Mouse (Mus musculus) embryonic facial prominence, embryonic 14.5 days (tissue): Measurements from ENCODE around the gene Gm12248. TPM values are rescaled to one million over a fixed set of nuclear protein-coding genes. Genes with fewer than 3 reads are reported as not detected.

Experiments
- ATAC-seq: fragments of 200-750 bp; cut with Nextera tagmentation; 2 replicates; pipeline ENCODE4 v1.8.0; 2017; ENCODE audit warnings: low read depth, moderate number of reproducible peaks, moderate TSS enrichment
- DNase-seq: peaks from one replicate; pipeline ENCODE4 v3.0.0-alpha.2; 2015; ENCODE audit warnings: low spot score
- H3K27ac ChIP-seq: fragments of 300-500 bp; sonication (generic); replicated peaks from 2 replicates; pipeline ENCODE4 v1.5.1; 2014; ENCODE audit warnings: low read depth, mild to moderate bottlenecking, low read length, moderate library complexity
- H3K27me3 ChIP-seq: fragments of 300-500 bp; sonication (generic); replicated peaks from 2 replicates; pipeline ENCODE4 v1.6.1; 2014; ENCODE audit warnings: low read length; ENCODE audit not compliant: control insufficient read depth, insufficient read depth
- H3K36me3 ChIP-seq: fragments of 300-500 bp; sonication (generic); 2 replicates; pipeline ENCODE4 v1.6.1; 2014; ENCODE audit warnings: low read length, mixed read lengths; ENCODE audit not compliant: control insufficient read depth, insufficient read depth
- H3K4me1 ChIP-seq: fragments of 300-500 bp; sonication (generic); 2 replicates; pipeline ENCODE4 v1.6.1; 2014; ENCODE audit warnings: antibody characterized with exemption, low read length; ENCODE audit not compliant: control insufficient read depth, insufficient read depth
- H3K4me2 ChIP-seq: fragments of 300-500 bp; sonication (generic); 2 replicates; pipeline ENCODE4 v1.6.1; 2014; ENCODE audit warnings: low read depth, mild to moderate bottlenecking, low read length, moderate library complexity, mixed read lengths
- H3K4me3 ChIP-seq: fragments of 300-500 bp; sonication (generic); 2 replicates; pipeline ENCODE4 v1.5.1; 2014; ENCODE audit warnings: low read depth, mild to moderate bottlenecking, low read length
- H3K9ac ChIP-seq: fragments of 300-500 bp; sonication (generic); 2 replicates; pipeline ENCODE4 v1.6.1; 2014; ENCODE audit warnings: low read depth, mild to moderate bottlenecking, low read length, moderate library complexity, mixed read lengths
- H3K9me3 ChIP-seq: fragments of 300-500 bp; sonication (generic); 2 replicates; pipeline ENCODE4 v1.6.1; 2016; ENCODE audit warnings: low read length; ENCODE audit not compliant: control insufficient read depth
- WGBS: fragments of 180-500 bp; shearing (Covaris S2); extraction: QIAGEN DNeasy Blood & Tissue Kit; methylation state at CpG from one replicate; pipeline ENCODE4 v1.1.7; 2014; 5-methylcytosine and 5-hydroxymethylcytosine counted together
- polyA plus RNA-seq: library from polyadenylated mRNA; unstranded; fragments of >200 nt; fragmentation: Nextera tagmentation; extraction: Ambion mirVana; gene quantifications from 2 replicates; pipeline ENCODE4 v1.2.1, GENCODE M21; 2014

Gene Gm12248
- not detected in 2 replicates for polyA plus RNA-seq

DNA sequence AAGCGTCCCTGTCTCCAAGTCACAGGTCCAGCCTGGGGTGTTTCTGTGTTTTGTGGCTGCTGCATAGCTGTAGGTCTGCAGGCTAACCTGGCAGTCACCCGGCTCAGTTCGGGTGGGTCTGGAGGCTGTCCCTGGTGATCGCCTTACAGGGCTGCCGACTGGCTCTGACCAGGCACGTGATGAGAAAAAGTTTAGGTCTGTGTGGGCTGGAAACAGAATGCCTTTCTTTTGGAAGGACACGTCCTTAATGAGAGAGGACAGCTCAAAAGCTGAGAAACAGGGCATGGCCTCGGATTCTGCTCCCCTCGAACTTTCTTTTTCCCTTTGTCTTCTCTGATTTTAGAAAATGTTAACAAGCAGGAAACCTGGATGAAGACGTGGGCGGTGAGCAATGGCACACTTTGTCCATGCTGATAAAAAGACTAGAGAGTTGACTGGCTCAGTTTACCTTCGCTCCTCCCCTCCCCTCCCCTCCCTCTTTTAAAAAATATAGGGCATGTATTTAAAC, at the start of gene Gm12248:
Gene Gm12248 (minus strand): TSS at position 114 of the 508 bp plus-strand sequence.
- Histone ChIP-seq H3K27ac (no peak within 1 kb of the TSS), H3K36me3 (no peaks in the 10 kb centered on the region), H3K9ac (peak within 1 kb of the TSS; percentile 42; the same call in 1 of the 2 replicates), H3K4me2 (peak within 1 kb of the TSS; percentile 44), H3K9me3 (no peaks in the 10 kb centered on the region), H3K27me3 (no peaks in the 10 kb centered on the region), H3K4me3 (no peak within 1 kb of the TSS), H3K4me1 (no peaks in the 10 kb centered on the region)
- peak; percentile 78 for ATAC-seq
- peak; percentile 63 for DNase-seq
- WGBS, result 13% methylated on average over 12 of the region's 12 CpGs

DNA sequence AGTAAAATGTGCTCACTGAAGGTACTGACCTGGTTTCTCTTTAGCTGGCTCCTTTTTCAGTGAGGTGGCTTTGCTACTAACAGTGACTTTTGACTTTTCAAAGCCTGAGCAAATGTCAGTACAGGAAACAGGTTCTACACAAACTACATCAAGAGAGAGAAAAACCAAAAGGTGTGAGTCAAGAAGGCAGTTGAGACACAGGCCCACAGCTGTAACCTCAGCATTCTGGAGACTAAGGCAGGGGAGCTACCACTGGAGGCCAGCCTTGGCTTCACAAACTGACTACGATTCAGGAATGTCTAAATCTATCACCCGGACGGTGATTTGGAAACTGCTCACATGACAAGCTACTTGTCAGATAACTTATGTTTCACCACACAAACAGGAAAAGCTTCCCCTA, 46.5 kb upstream of the Gm12248 start:
- Histone ChIP-seq H3K4me2 (no peak overlapping the region), H3K4me1 (no peaks in the 10 kb centered on the region), H3K9me3 (no peaks in the 10 kb centered on the region), H3K27ac (no peak overlapping the region), H3K9ac (no peak overlapping the region), H3K4me3 (no peak overlapping the region), H3K36me3 (peaks cover 93% of the 10 kb centered on the region), H3K27me3 (no peaks in the 10 kb centered on the region)
- no peak for ATAC-seq
- DNase-seq, result no peak
- 95% methylated on average over 3 of the region's 3 CpGs for WGBS

DNA sequence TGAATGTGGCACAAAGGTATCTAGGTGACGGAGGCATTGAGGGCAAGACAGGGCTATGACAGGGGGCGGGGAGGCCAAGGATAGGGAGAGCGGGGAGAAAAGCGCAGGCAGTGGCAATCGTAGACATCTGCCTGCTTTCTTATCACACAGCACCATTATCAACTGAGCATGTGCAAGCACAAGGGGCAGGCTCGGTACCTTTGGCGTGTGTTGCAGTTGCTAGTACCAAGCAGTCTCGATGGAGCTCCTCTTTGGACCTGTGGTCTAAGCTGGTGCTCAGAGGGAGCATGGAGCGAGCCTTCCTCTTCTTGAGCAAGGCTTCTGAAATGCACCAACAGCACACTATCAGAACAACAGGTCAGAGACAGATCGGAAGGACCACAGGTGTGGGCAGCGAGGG, 45.9 kb upstream of the Gm12248 start:
- Histone ChIP-seq H3K36me3 (peaks cover 93% of the 10 kb centered on the region), H3K4me2 (no peak overlapping the region), H3K27me3 (no peaks in the 10 kb centered on the region), H3K4me1 (no peaks in the 10 kb centered on the region), H3K9ac (no peak overlapping the region), H3K27ac (no peak overlapping the region), H3K4me3 (no peak overlapping the region), H3K9me3 (no peaks in the 10 kb centered on the region)
- DNase-seq (no peak), ATAC-seq (no peak)
- WGBS, result 91% methylated on average over 11 of the region's 11 CpGs

DNA sequence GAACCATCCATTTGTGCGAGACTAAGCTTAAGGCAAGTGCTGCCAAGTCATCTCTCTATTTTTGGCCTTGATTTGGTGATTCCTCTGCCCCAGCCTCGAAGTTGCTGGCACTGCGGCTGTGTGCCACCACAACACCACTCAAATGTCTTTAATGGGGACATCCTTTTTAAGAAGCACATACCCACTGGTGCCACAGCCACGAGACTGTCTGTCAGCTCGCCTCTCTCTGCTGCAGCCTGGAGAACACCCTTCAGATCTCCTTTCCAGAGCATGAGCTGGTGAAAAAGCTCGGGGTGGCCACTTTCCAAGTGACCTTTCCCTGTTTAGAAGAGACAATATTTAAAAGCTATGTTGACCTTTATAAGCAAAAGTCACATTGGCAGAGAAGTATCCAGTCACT, 43.7 kb upstream of the Gm12248 start:
- Histone ChIP-seq H3K9ac (no peak overlapping the region), H3K4me3 (no peak overlapping the region), H3K27ac (no peak overlapping the region), H3K4me1 (no peaks in the 10 kb centered on the region), H3K4me2 (no peak overlapping the region), H3K36me3 (peaks cover 94% of the 10 kb centered on the region), H3K27me3 (no peaks in the 10 kb centered on the region), H3K9me3 (no peaks in the 10 kb centered on the region)
- DNase-seq (no peak), ATAC-seq (no peak)
- 91% methylated on average over 6 of the region's 6 CpGs for WGBS

DNA sequence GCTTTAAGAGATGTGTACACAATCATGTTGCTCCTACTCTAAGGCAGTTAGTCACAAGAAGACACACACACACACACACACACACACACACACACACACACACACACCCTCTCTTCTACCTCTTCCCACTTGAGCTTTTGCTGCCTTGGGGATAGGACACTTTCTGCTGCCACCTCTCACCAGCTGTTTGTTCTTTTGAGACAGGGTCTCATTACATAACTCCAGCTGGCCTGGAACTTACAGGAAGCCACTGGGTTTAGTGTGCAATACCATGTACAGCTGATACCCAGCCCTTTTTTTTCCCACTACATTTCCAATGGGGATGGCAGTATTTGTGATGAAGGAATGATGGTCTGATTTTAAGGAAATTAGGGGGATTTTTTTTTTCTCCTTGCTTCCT, 42.4 kb upstream of the Gm12248 start:
- ATAC-seq, result no peak
- Histone ChIP-seq H3K27ac (no peak overlapping the region), H3K9ac (no peak overlapping the region), H3K9me3 (no peaks in the 10 kb centered on the region), H3K27me3 (no peaks in the 10 kb centered on the region), H3K36me3 (peaks cover 95% of the 10 kb centered on the region), H3K4me2 (no peak overlapping the region), H3K4me3 (no peak overlapping the region), H3K4me1 (no peaks in the 10 kb centered on the region)
- no peak for DNase-seq

DNA sequence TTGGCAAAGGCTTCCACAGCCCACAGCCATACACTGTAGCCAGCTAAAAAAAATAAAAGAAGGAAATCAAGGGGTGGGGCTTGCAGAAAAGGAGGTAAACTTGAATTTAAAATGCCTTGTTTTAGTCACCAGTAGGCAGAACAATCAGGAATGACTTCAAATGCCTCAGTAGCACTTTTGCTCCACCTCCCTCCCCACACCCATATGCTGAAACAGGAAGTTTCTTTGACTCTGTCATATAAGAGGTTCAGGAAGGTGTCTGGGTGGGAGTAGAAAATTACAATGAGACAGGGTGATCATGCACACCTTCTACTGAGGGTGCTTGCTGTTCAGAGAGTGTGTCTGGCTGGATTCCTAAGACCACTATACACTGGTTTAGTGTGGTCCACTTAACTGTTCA, 41.9 kb upstream of the Gm12248 start:
- ATAC-seq, result no peak
- Histone ChIP-seq H3K4me2 (no peak overlapping the region), H3K9me3 (no peaks in the 10 kb centered on the region), H3K27ac (no peak overlapping the region), H3K4me3 (no peak overlapping the region), H3K4me1 (no peaks in the 10 kb centered on the region), H3K36me3 (peaks cover 95% of the 10 kb centered on the region), H3K27me3 (no peaks in the 10 kb centered on the region), H3K9ac (no peak overlapping the region)
- no peak for DNase-seq

DNA sequence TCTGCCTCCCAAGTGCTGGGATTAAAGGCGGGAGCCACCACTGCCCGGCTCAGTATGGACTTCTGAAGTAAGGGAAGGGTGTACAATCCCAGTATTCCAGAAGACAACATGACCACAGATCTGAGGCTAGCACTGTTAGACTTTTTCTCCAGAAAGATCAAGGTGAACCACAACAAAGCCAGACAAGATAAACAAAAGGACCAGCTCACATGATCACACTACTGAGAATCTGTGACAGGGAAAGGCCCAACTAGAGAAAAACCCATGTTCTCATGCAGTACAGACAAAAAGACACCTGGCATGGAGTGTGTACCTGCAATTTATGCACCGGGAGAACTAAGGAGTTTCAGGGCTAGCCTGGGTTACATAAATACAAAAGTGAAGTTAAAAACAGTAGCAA, 39.1 kb upstream of the Gm12248 start:
- H3K9me3 ChIP-seq, result no peaks in the 10 kb centered on the region

DNA sequence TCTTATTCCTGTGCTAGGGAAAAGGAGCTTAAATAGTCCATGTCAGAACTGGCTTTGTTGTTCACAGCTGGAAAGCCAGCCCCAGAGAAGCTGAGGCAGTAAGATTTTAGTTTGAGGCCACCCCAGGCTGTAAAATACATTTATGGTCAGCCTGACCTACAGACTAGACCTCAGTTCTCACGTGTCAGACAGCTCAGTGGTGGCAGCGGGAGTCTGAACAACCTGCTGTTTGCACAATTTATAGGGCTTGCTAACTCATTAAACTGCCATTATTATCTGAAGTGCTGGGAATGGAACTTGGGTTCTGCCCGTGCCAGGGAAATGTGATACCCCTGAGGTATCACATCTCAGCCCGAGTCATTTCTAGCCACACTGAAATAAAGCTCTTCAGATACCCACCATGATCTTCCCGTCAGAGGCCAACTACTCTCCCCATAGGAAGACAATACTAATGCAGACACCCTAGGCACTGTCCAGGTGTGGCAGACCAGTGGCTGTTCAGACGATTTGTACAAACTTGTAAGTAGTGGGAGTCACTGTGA, 36.4 kb upstream of the Gm12248 start:
- Histone ChIP-seq H3K9me3 (no peaks in the 10 kb centered on the region), H3K4me1 (no peaks in the 10 kb centered on the region), H3K36me3 (peaks cover 85% of the 10 kb centered on the region), H3K4me3 (no peak overlapping the region), H3K9ac (no peak overlapping the region), H3K4me2 (no peak overlapping the region), H3K27me3 (no peaks in the 10 kb centered on the region), H3K27ac (no peak overlapping the region)
- 70% methylated on average over 6 of the region's 6 CpGs for WGBS
- no peak for DNase-seq
- no peak for ATAC-seq

More for the DNA sequence above, 39.1 kb upstream of the Gm12248 start:
- Histone ChIP-seq H3K4me3 (no peak overlapping the region), H3K4me1 (no peaks in the 10 kb centered on the region), H3K27ac (no peak overlapping the region), H3K36me3 (peaks cover 96% of the 10 kb centered on the region), H3K27me3 (no peaks in the 10 kb centered on the region), H3K9ac (no peak overlapping the region), H3K4me2 (no peak overlapping the region)
- DNase-seq (no peak), ATAC-seq (no peak)
- 91% methylated on average over 3 of the region's 3 CpGs for WGBS

DNA sequence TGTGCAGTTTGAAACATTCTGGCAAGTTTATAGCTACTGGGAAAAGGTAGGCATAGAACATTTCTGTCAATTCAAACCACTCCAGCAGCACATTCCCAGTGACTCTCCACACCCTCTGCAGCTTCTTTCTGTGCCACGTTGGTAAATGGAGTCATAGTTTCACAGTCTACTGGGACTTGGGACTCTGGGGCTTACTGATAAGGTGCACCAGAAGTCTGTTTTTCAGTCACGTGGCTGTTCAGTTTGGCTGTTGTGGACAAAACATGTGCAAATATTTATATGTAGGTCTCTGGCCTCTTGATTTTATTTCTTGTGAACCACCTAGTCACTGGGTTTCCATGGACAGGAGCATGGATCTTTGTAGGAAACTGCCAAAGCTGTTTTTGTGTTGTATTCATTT, 34.6 kb upstream of the Gm12248 start:
- 83% methylated on average over 2 of the region's 2 CpGs for WGBS
- Histone ChIP-seq H3K4me2 (no peak overlapping the region), H3K27me3 (no peaks in the 10 kb centered on the region), H3K4me1 (no peaks in the 10 kb centered on the region), H3K4me3 (no peak overlapping the region), H3K9me3 (no peaks in the 10 kb centered on the region), H3K9ac (no peak overlapping the region), H3K27ac (no peak overlapping the region), H3K36me3 (peaks cover 88% of the 10 kb centered on the region)
- ATAC-seq, result no peak
- no peak for DNase-seq
